Mouse (Mus musculus): ENCODE results near the gene Rasa4.

DNA sequence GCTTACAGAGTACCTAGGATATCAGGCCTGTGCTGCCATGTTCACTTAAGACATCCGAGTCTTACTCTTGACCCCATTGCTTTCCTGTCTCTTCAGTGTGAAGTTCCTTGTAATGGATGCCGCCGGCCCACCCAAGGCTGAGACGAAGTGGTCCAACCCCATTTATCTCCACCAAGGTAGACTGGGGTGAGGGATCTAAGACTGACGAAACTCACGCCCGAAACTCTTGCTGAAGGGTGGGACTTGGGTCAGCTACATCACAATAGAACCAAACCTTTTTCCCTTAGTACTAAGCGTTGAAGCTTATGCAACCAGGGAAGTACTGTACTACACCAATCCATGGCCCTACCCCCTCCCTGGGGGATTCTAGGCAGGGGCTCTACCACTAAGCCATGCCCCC is 42.0 kb upstream of the Rasa4 start:
- no peak for TF ChIP-seq CTCF (conservative IDR thresholded peaks at IDR 0.05; ENCODE audit: low read length)
- no peak for TF ChIP-seq NANOG (IDR thresholded peaks at IDR 0.05; ENCODE audit: borderline replicate concordance, low read length)

Data from E14TG2a.4 (cell line).